Mouse (Mus musculus): ENCODE results near the gene Vmn2r107. TPM values are rescaled to one million over a fixed set of nuclear protein-coding genes. Genes with fewer than 3 reads are reported as not detected.

Gene Vmn2r107
- total RNA-seq (2021): not detected
- long read RNA-seq: 0 reads

- no peak for DNase-seq (ENCODE audit: low spot score in 2 of 2)
These were observed at the start of gene Vmn2r107 for GRCm38 (mm10) chr17:20344942-20345341. Gene Vmn2r107 (plus strand): TSS chr17:20345242.

- no peak for DNase-seq (ENCODE audit: low spot score in 2 of 2)
These were observed 39.3 kb upstream of the Vmn2r107 start for GRCm38 (mm10) chr17:20305790-20306189.

- no peak for DNase-seq (ENCODE audit: low spot score in 2 of 2)
These were observed 54.1 kb downstream of the Vmn2r107 start for GRCm38 (mm10) chr17:20399105-20399504.

- DNase-seq (ENCODE audit: low spot score in 2 of 2): no peak
These were observed 68.8 kb downstream of the Vmn2r107 start, which contains the start of gene Vmn1r224 for GRCm38 (mm10) chr17:20413846-20414245. Gene Vmn1r224 (plus strand): TSS chr17:20414146.

Other genes with a start within 250 kb of the Vmn2r107 start
- gene Fpr-rs7, start 231.0 kb upstream of the Vmn2r107 start, total RNA-seq (2021): not detected
- not detected for gene Fpr-rs6, start 162.1 kb upstream of the Vmn2r107 start, total RNA-seq (2021)
- not detected for gene Vmn2r105, start 110.2 kb upstream of the Vmn2r107 start, total RNA-seq (2021)
- not detected for gene Vmn2r106, start 59.7 kb upstream of the Vmn2r107 start, total RNA-seq (2021)
- gene Vmn1r224, start 68.9 kb downstream of the Vmn2r107 start, total RNA-seq (2021): not detected
- gene Vmn2r108, start 136.1 kb downstream of the Vmn2r107 start, total RNA-seq (2021): not detected
- not detected for gene Vmn1r225, start 152.9 kb downstream of the Vmn2r107 start, total RNA-seq (2021)
- gene Vmn2r109, start 219.5 kb downstream of the Vmn2r107 start, total RNA-seq (2021): not detected